In the genomic region with DNA sequence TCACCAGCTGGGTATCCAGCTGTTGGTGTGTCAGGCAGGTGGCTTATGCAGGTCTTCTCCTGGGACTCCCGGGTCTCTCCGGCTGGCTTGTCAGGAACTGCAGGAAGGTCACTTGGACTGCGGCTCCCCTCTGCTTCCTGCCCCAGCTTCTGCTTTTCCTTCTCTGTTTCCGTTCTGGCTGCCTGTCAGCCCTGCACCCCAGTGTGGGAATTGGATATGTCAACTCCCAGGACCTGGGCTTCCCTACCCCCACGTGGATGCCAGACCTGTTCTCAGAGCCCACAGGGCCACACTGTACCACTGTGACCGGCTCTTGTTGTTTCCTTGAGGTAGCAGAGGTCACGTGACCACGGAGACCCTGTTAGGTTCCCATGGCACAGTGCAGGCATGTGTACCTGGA, we compare ENCODE assay signal across 17 mouse cellular contexts. TPM values are rescaled to one million over a fixed set of nuclear protein-coding genes. Genes with fewer than 3 reads are reported as not detected.
DNase-seq lines count a peak whose midpoint lies in the region; ATAC-seq and TF ChIP-seq lines count a peak whose summit lies in the region.
"Had no signal": no experiment of that assay in that cellular context is flagged by ENCODE, and none has a peak within 500 bp of the region (broad histone marks: within the 10 kb centered on the region; RNA-seq: fewer than 3 reads in every experiment).

No protein-coding gene starts in this region.

- no peaks in the 10 kb centered on the region for H3K36me3 ChIP-seq in kidney, adult 2 months (ENCODE audit: control insufficient read depth, insufficient read depth, low read length)
- H3K36me3 ChIP-seq in heart, embryonic 13.5 days, result no peaks in the 10 kb centered on the region
- H3K36me3 ChIP-seq in intestine, embryonic 16.5 days (ENCODE audit: control insufficient read depth, insufficient read depth, low read length), result no peaks in the 10 kb centered on the region
- H3K36me3 ChIP-seq: hindbrain, embryonic 15.5 days; neural tube, embryonic 13.5 days had no signal

- H3K4me1 ChIP-seq in kidney, adult 2 months (ENCODE audit: control insufficient read depth, insufficient read depth, low read length), result no peaks in the 10 kb centered on the region
- H3K4me1 ChIP-seq in heart, embryonic 13.5 days, result peaks cover 23% of the 10 kb centered on the region
- H3K4me1 ChIP-seq in intestine, embryonic 16.5 days (ENCODE audit: control insufficient read depth, insufficient read depth, low read length), result no peaks in the 10 kb centered on the region
- H3K4me1 ChIP-seq: forebrain, embryonic 13.5 days; hindbrain, embryonic 15.5 days; neural tube, embryonic 13.5 days had no signal

- TF ChIP-seq CTCF in kidney, adult 2 months (conservative IDR thresholded peaks at IDR 0.05; ENCODE audit: insufficient read depth, insufficient read length, low read depth, low read length), result no peak

- peak; percentile 48 for DNase-seq in kidney, adult 2 months
- no peak for DNase-seq in kidney, adult 8-10 months
- peak; percentile 40 for DNase-seq in lung, postnatal 10 days
- no peak for DNase-seq in gastrocnemius, adult 8-10 months (ENCODE audit: low spot score in 2 of 2)
- DNase-seq in adrenal gland, postnatal 4 days (ENCODE audit: low spot score in 2 of 2), result no peak
- DNase-seq: adrenal gland, postnatal 25 days; cerebellum, adult 11 months; gastrocnemius, postnatal 36 days; liver; thymus, postnatal 25 days had no signal

- no peak overlapping the region for H3K4me3 ChIP-seq in kidney, adult 2 months (ENCODE audit: insufficient read depth, low read depth, low read length)
- H3K4me3 ChIP-seq in heart, embryonic 13.5 days, result no peak overlapping the region
- H3K4me3 ChIP-seq in intestine, embryonic 16.5 days (ENCODE audit: low read length), result no peak overlapping the region
- H3K4me3 ChIP-seq: forebrain, embryonic 13.5 days; hindbrain, embryonic 15.5 days; neural tube, embryonic 13.5 days had no signal

- peak; percentile 81 for ATAC-seq in granulocyte monocyte progenitor cell, adult 5-6 weeks (replicated peaks; ENCODE audit: poor library complexity, severe bottlenecking)
- ATAC-seq in heart, embryonic 13.5 days (ENCODE audit: extremely low read depth, insufficient number of reproducible peaks, low FRiP score, low TSS enrichment), result no peak
- ATAC-seq in intestine, embryonic 16.5 days, result no peak
- ATAC-seq: forebrain, embryonic 13.5 days had no signal

- no peak for TF ChIP-seq POLR2A in kidney, adult 2 months (IDR thresholded peaks at IDR 0.05; ENCODE audit: low read depth, low read length)

- no peak overlapping the region for H3K9ac ChIP-seq in heart, embryonic 13.5 days
- H3K9ac ChIP-seq in intestine, embryonic 16.5 days (ENCODE audit: low read depth, low read length), result no peak overlapping the region
- H3K9ac ChIP-seq: forebrain, embryonic 13.5 days; hindbrain, embryonic 15.5 days; neural tube, embryonic 13.5 days had no signal

- no peak overlapping the region for H3K4me2 ChIP-seq in heart, embryonic 13.5 days
- no peak overlapping the region for H3K4me2 ChIP-seq in intestine, embryonic 16.5 days (ENCODE audit: low read depth, low read length)
- H3K4me2 ChIP-seq: forebrain, embryonic 13.5 days; hindbrain, embryonic 15.5 days; neural tube, embryonic 13.5 days had no signal

- H3K27ac ChIP-seq in kidney, adult 2 months (ENCODE audit: insufficient read depth, low read depth, low read length), result no peak overlapping the region
- H3K27ac ChIP-seq in heart, embryonic 13.5 days (replicated peaks), result peak overlapping the region; percentile 32; the same call in 1 of the 2 replicates
- no peak overlapping the region for H3K27ac ChIP-seq in intestine, embryonic 16.5 days (ENCODE audit: low read length)
- H3K27ac ChIP-seq: forebrain, embryonic 13.5 days; hindbrain, embryonic 15.5 days; neural tube, embryonic 13.5 days; stomach, postnatal 0 days had no signal

- 33% methylated on average over 8 of the region's 8 CpGs for WGBS in kidney, adult 2 months
- 51% methylated on average over 8 of the region's 8 CpGs for WGBS in heart, embryonic 13.5 days
- 66% methylated on average over 8 of the region's 8 CpGs for WGBS in intestine, embryonic 16.5 days

- H3K27me3 ChIP-seq in kidney, adult 2 months (replicated peaks; ENCODE audit: control insufficient read depth, insufficient read depth, low read length), result no peaks in the 10 kb centered on the region
- no peaks in the 10 kb centered on the region for H3K27me3 ChIP-seq in heart, embryonic 13.5 days (replicated peaks)
- no peaks in the 10 kb centered on the region for H3K27me3 ChIP-seq in intestine, embryonic 16.5 days (replicated peaks; ENCODE audit: control insufficient read depth, insufficient read depth, low read length)
- H3K27me3 ChIP-seq: forebrain, embryonic 13.5 days; hindbrain, embryonic 15.5 days; neural tube, embryonic 13.5 days had no signal

- H3K9me3 ChIP-seq in heart, embryonic 13.5 days, result no peaks in the 10 kb centered on the region; the same call in 1 of the 2 replicates
- no peaks in the 10 kb centered on the region for H3K9me3 ChIP-seq in intestine, embryonic 16.5 days (ENCODE audit: control insufficient read depth, low read length)
- H3K9me3 ChIP-seq: hindbrain, embryonic 15.5 days; neural tube, embryonic 13.5 days had no signal

RNA-seq across cellular contexts. Expression of a gene that starts 18.4 kb away (rescaled TPM):
- polyA plus RNA-seq in kidney, adult 2 months (2012; rRNA removed), result 0.55 and 1.2 TPM in 2 replicates
- total RNA-seq in granulocyte monocyte progenitor cell, adult 5-6 weeks (2014; fragmentation: Nextera tagmentation), result not detected in 2 replicates
- total RNA-seq in granulocyte monocyte progenitor cell, adult 5-6 weeks (2017), result not detected in 2 replicates
- 25.9 and 28.4 TPM in 2 replicates for polyA plus RNA-seq in heart, embryonic 13.5 days (2015; fragmentation: Nextera tagmentation; extraction: Ambion mirVana)
- 10.3 and 12.0 TPM in 2 replicates for polyA plus RNA-seq in intestine, embryonic 16.5 days (2015; fragmentation: Nextera tagmentation; extraction: Ambion mirVana)
- total RNA-seq in gastrocnemius, adult 8-10 months (2022), result under 1 TPM; 0.21 to 0.67 (median 0.25) TPM
- total RNA-seq in adrenal gland, postnatal 4 days (2021), result 10 to 100 TPM; 18.0 to 19.6 TPM

RNA-seq across cellular contexts. Expression of a gene that starts 28.5 kb away (rescaled TPM):
- polyA plus RNA-seq in kidney, adult 2 months (2012; rRNA removed), result 173 and 177 TPM in 2 replicates
- total RNA-seq in granulocyte monocyte progenitor cell, adult 5-6 weeks (2014; fragmentation: Nextera tagmentation), result 44.9 and 52.5 TPM in 2 replicates
- total RNA-seq in granulocyte monocyte progenitor cell, adult 5-6 weeks (2017), result 28.9 and 29.8 TPM in 2 replicates
- polyA plus RNA-seq in heart, embryonic 13.5 days (2015; fragmentation: Nextera tagmentation; extraction: Ambion mirVana), result 119 and 121 TPM in 2 replicates
- polyA plus RNA-seq in intestine, embryonic 16.5 days (2015; fragmentation: Nextera tagmentation; extraction: Ambion mirVana), result 87.9 and 93.9 TPM in 2 replicates
- total RNA-seq in gastrocnemius, adult 8-10 months (2022), result 100 to 1,000 TPM in 2 of 4 experiments, 10 to 100 TPM in 2; 97.3 to 122 (median 108) TPM
- total RNA-seq in adrenal gland, postnatal 4 days (2021), result 100 to 1,000 TPM; 137 to 140 TPM

RNA-seq across cellular contexts. Expression of a gene that starts 46.8 kb away (rescaled TPM):
- polyA plus RNA-seq in kidney, adult 2 months (2012; rRNA removed), result 18.4 and 18.7 TPM in 2 replicates
- 8.0 and 18.9 TPM in 2 replicates for total RNA-seq in granulocyte monocyte progenitor cell, adult 5-6 weeks (2014; fragmentation: Nextera tagmentation)
- total RNA-seq in granulocyte monocyte progenitor cell, adult 5-6 weeks (2017), result 8.6 and 24.1 TPM in 2 replicates
- polyA plus RNA-seq in heart, embryonic 13.5 days (2015; fragmentation: Nextera tagmentation; extraction: Ambion mirVana), result 22.6 and 24.3 TPM in 2 replicates
- polyA plus RNA-seq in intestine, embryonic 16.5 days (2015; fragmentation: Nextera tagmentation; extraction: Ambion mirVana), result 29.3 and 30.1 TPM in 2 replicates
- total RNA-seq in gastrocnemius, adult 8-10 months (2022), result 10 to 100 TPM; 10.4 to 12.8 (median 11.4) TPM
- 10 to 100 TPM; 17.8 to 18.7 TPM for total RNA-seq in adrenal gland, postnatal 4 days (2021)

RNA-seq across cellular contexts. Expression of a gene that starts 48.9 kb away (rescaled TPM):
- 0.03 TPM in 2 replicates for polyA plus RNA-seq in kidney, adult 2 months (2012; rRNA removed)
- total RNA-seq in granulocyte monocyte progenitor cell, adult 5-6 weeks (2014; fragmentation: Nextera tagmentation), result not detected in 2 replicates
- not detected in 2 replicates for total RNA-seq in granulocyte monocyte progenitor cell, adult 5-6 weeks (2017)
- polyA plus RNA-seq in heart, embryonic 13.5 days (2015; fragmentation: Nextera tagmentation; extraction: Ambion mirVana), result 0.07 and 0.10 TPM in 2 replicates
- polyA plus RNA-seq in intestine, embryonic 16.5 days (2015; fragmentation: Nextera tagmentation; extraction: Ambion mirVana), result 0.11 and 0.12 TPM in 2 replicates
- not detected for total RNA-seq in gastrocnemius, adult 8-10 months (2022)
- total RNA-seq in adrenal gland, postnatal 4 days (2021), result under 1 TPM in 1 of 2 experiments, not detected in 1; 0.11 TPM
- total RNA-seq: adrenal gland, postnatal 25 days; gastrocnemius, postnatal 36 days had no signal
- polyA plus RNA-seq: neural tube, embryonic 13.5 days had no signal

Comparison
In these comparisons a context has a peak if more than half of its experiments do, and no peak if none do; other contexts are left out.
1. DNase-seq: peak in kidney, adult 2 months (single experiment) and lung, postnatal 10 days (single experiment); none in kidney, adult 8-10 months (0 of 2), gastrocnemius, adult 8-10 months (0 of 2) and adrenal gland, postnatal 4 days (0 of 2).
2. RNA of a gene that starts 18.4 kb away (total RNA-seq): 18.0 to 19.6 TPM in adrenal gland, postnatal 4 days; 0.21 to 0.67 TPM in gastrocnemius, adult 8-10 months and not detected in granulocyte monocyte progenitor cell, adult 5-6 weeks; every median in the first group is over 10 times any median in the second.